Mouse (Mus musculus) midbrain, embryonic 14.5 days (tissue): ENCODE results near the gene Pitpnc1. TPM values are rescaled to one million over a fixed set of nuclear protein-coding genes. Genes with fewer than 3 reads are reported as not detected.

Experiments used
- ATAC-seq: fragments of 200-750 bp; cut with Nextera tagmentation; 2 replicates; pipeline ENCODE4 v1.8.0; 2017; ENCODE audit warnings: moderate number of reproducible peaks, moderate library complexity; ENCODE audit not compliant: low FRiP score, low TSS enrichment
- DNase-seq: peaks from one replicate; pipeline ENCODE4 v3.0.0-alpha.2; 2015
- H3K27ac ChIP-seq: fragments of 300-500 bp; sonication (generic); replicated peaks from 2 replicates; pipeline ENCODE4 v1.5.1; 2014; ENCODE audit warnings: mild to moderate bottlenecking, low read depth, low read length, moderate library complexity
- H3K27me3 ChIP-seq: fragments of 300-500 bp; sonication (generic); 2 replicates; pipeline ENCODE4 v1.6.1; 2014; ENCODE audit warnings: low read length, control low read depth, mixed read lengths; ENCODE audit not compliant: control insufficient read depth, insufficient read depth
- H3K36me3 ChIP-seq: fragments of 300-500 bp; sonication (generic); 2 replicates; pipeline ENCODE4 v1.6.1; 2014; ENCODE audit warnings: low read length, control low read depth; ENCODE audit not compliant: control insufficient read depth, insufficient read depth
- H3K4me1 ChIP-seq: fragments of 300-500 bp; sonication (generic); 2 replicates; pipeline ENCODE4 v1.6.1; 2014; ENCODE audit warnings: mild to moderate bottlenecking, antibody characterized with exemption, low read length, control low read depth; ENCODE audit not compliant: control insufficient read depth, insufficient read depth
- H3K4me2 ChIP-seq: fragments of 300-500 bp; sonication (generic); 2 replicates; pipeline ENCODE4 v1.6.1; 2014; ENCODE audit warnings: mild to moderate bottlenecking, low read length, moderate library complexity
- H3K4me3 ChIP-seq: fragments of 300-500 bp; sonication (generic); replicated peaks from 2 replicates; pipeline ENCODE4 v1.5.1; 2014; ENCODE audit warnings: low read depth, low read length
- H3K9ac ChIP-seq: fragments of 300-500 bp; sonication (generic); replicated peaks from 2 replicates; pipeline ENCODE4 v1.6.1; 2014; ENCODE audit warnings: mild to moderate bottlenecking, low read length, moderate library complexity
- H3K9me3 ChIP-seq: fragments of 300-500 bp; sonication (generic); 2 replicates; pipeline ENCODE4 v1.6.1; 2016; ENCODE audit warnings: low read length, control low read depth, mixed read lengths; ENCODE audit not compliant: control insufficient read depth
- WGBS: fragments of 180-500 bp; shearing (Covaris S2); extraction: QIAGEN DNeasy Blood & Tissue Kit; methylation state at CpG from one replicate; pipeline ENCODE4 v1.1.7; 2014; 5-methylcytosine and 5-hydroxymethylcytosine counted together
- polyA plus RNA-seq: library from polyadenylated mRNA; unstranded; fragments of >200 nt; fragmentation: Nextera tagmentation; extraction: Ambion mirVana; gene quantifications from 2 replicates; pipeline ENCODE4 v1.2.1, GENCODE M21; 2014

Gene Pitpnc1
- polyA plus RNA-seq, 1 experiment from 2014 or later = 42.1 TPM

DNA sequence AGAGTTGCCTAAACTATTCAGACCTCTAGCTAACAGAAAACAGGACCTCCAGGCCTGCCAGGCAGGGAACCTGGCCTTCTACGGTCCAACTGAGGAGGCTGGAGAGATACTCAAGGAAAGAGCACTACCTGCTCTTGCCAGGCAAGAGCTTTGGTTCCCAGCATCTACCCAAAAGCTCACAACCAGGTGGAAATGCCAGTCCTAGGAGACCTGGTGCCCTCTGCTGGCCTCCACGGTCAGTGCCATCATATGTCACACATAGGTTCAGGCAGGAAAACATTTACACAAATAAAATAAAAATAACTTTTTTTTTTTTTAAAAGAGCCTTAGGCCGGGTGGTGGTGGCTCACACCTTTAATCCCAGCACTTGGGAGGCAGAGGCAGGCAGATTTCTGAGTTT is 8.0 kb downstream of the Pitpnc1 start:
- 95% methylated on average over 3 of the region's 3 CpGs for WGBS
- Histone ChIP-seq H3K9ac (no peak overlapping the region), H3K4me3 (no peak overlapping the region), H3K4me2 (no peak overlapping the region), H3K36me3 (no peaks in the 10 kb centered on the region), H3K27me3 (no peaks in the 10 kb centered on the region), H3K9me3 (no peaks in the 10 kb centered on the region), H3K27ac (no peak overlapping the region), H3K4me1 (0 out of 2 replicates have a peak, but pooled peaks cover 6% of the 10 kb centered on the region)
- no peak for ATAC-seq
- no peak for DNase-seq

DNA sequence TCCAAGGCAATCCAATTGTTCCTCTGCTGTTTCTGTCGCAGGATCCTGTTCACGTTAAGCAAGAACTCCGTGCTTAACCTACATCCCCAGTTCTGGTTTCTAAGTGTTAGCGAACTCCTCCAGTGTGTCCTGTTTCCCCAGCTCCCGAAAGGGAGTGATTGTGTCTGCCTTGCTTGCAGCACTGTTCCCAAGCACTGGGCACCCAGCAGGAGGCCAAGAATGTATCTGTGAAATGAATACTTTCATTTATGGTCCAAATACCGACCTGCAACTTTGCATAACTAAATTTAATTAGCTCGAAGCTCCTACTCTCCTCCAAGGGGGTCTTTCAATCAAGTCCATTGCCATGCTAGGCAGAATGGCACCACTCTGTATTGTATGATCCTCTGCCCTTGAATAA is 10.7 kb downstream of the Pitpnc1 start:
- no peak overlapping the region for H3K27ac ChIP-seq
- no peak overlapping the region for H3K4me2 ChIP-seq
- 0 out of 2 replicates have a peak, but pooled peaks cover 3% of the 10 kb centered on the region for H3K4me1 ChIP-seq
- no peaks in the 10 kb centered on the region for H3K27me3 ChIP-seq
- DNase-seq (peak; percentile 19), ATAC-seq (no peak)
- H3K9ac ChIP-seq = no peak overlapping the region
- H3K9me3 ChIP-seq = no peaks in the 10 kb centered on the region
- H3K36me3 ChIP-seq = no peaks in the 10 kb centered on the region
- no peak overlapping the region for H3K4me3 ChIP-seq
- WGBS = 64% methylated on average over 7 of the region's 7 CpGs

DNA sequence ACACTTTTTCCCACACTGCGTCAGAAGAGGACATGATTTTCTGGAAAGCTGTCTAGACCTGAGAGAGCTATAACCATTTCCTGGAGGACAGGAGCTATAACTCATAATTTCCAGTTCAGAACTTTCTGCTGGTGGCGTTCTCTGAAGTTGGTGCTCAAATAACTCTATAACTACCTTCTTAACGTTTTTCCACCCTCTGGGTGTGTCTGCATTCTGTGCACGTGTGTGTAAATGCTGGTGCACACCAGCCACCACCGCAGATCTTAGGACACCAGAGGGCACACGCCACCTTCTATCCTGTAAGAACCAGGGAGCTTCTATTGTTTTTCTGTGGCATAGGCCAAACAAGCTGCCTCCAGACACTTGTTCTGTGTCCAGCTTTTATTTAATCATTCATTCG is 11.5 kb downstream of the Pitpnc1 start:
- Histone ChIP-seq H3K27me3 (no peaks in the 10 kb centered on the region), H3K4me2 (no peak overlapping the region), H3K9me3 (no peaks in the 10 kb centered on the region), H3K27ac (no peak overlapping the region), H3K4me1 (no peaks in the 10 kb centered on the region), H3K4me3 (no peak overlapping the region), H3K36me3 (no peaks in the 10 kb centered on the region), H3K9ac (no peak overlapping the region)
- no peak for ATAC-seq
- no peak for DNase-seq
- 91% methylated on average over 7 of the region's 7 CpGs for WGBS

DNA sequence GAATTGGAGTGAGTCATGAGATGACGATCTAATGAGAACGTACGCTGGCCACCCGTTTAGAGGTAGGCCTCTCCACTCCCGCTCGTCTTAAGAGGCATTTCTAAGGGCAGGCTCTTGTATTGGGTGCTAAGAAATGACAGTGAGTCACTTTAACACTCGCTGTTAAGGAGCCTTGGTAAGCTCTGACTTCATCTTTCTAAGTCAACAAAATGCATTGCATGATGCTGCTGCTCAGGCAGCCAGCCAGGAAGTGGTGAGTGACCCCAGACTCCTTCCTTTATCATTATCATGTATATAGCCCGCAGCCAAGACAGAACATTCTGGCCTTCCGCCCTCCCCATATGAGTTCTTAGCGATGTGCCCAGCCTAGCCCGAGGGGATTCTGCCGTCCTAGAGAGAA is 12.2 kb downstream of the Pitpnc1 start:
- Histone ChIP-seq H3K27ac (no peak overlapping the region), H3K4me3 (no peak overlapping the region), H3K36me3 (0 out of 2 replicates have a peak, but pooled peaks cover 3% of the 10 kb centered on the region), H3K4me1 (no peaks in the 10 kb centered on the region), H3K27me3 (no peaks in the 10 kb centered on the region), H3K9ac (no peak overlapping the region), H3K9me3 (no peaks in the 10 kb centered on the region), H3K4me2 (no peak overlapping the region)
- DNase-seq = no peak
- no peak for ATAC-seq
- WGBS = 88% methylated on average over 12 of the region's 12 CpGs

DNA sequence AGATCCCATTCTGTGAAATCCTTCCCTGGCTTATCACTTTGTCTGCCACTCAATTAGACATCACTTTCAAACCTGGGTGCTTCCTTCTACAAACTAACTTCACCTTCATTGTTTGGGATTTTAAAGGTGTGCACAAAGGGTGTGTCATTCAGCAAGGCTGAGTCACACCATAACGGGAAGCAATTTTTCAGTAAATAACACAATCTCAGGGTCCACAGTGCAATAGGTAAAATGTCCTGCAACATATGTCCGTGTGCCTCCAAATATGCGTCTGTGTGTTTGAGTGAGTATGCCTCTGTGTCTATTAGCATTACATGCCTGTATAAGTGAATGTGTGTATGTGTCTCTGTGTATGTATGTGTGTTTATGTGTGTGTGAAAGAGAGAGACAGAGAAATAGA is 13.2 kb downstream of the Pitpnc1 start:
- Histone ChIP-seq H3K4me3 (no peak overlapping the region), H3K36me3 (0 out of 2 replicates have a peak, but pooled peaks cover 3% of the 10 kb centered on the region), H3K9me3 (no peaks in the 10 kb centered on the region), H3K27me3 (no peaks in the 10 kb centered on the region), H3K4me2 (no peak overlapping the region), H3K9ac (no peak overlapping the region), H3K4me1 (no peaks in the 10 kb centered on the region), H3K27ac (no peak overlapping the region)
- no peak for DNase-seq
- 94% methylated on average over 3 of the region's 3 CpGs for WGBS
- ATAC-seq = no peak

DNA sequence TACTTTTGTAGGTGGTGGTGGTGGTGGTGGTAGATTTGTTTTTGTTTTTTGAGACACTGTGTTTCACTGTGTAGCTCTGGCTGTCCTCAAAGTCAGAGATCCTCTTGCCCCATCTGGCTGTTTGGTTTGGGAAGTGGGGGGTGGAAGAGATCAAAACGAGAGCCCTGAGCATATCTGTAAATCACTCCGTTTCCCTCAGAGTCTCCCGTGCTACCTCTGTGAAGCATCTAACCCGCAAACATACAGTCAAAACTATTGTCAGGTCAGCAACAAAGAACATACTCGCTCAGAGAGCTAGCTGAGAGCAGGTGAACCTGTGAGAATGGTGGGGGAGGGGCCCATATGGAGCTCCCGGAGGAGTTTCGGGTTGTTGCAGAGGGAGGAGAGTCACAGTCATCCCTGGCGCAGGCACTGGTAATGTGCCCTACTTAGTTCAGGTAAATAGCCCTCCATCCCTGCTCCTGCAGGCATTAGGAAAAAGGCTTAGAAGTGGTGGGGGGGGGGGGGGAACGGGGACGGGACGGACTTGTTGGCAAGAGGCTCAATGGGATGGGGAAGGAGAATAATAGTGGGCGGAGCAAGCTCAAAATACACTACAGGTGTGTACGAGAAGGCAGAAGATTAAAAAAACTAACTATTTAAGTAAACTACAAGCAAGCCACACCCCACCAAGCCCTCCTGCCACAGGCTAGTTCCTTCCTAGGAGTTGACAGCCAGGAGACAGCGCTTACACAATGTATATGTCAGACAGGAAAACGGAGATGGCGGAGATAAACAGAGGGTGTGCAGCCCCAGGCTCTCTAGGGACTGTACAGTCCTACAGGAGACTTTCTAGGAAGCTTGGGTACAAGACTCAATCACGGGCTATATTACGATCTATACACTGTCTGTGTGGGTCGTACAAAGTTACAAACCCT is 15.7 kb downstream of the Pitpnc1 start:
- DNase-seq (no peak), ATAC-seq (no peak)
- Histone ChIP-seq H3K36me3 (0 out of 2 replicates have a peak, but pooled peaks cover 3% of the 10 kb centered on the region), H3K4me3 (no peak overlapping the region), H3K4me2 (no peak overlapping the region), H3K9ac (no peak overlapping the region), H3K4me1 (no peaks in the 10 kb centered on the region), H3K27me3 (no peaks in the 10 kb centered on the region), H3K9me3 (no peaks in the 10 kb centered on the region), H3K27ac (no peak overlapping the region)
- 67% methylated on average over 19 of the region's 19 CpGs for WGBS

DNA sequence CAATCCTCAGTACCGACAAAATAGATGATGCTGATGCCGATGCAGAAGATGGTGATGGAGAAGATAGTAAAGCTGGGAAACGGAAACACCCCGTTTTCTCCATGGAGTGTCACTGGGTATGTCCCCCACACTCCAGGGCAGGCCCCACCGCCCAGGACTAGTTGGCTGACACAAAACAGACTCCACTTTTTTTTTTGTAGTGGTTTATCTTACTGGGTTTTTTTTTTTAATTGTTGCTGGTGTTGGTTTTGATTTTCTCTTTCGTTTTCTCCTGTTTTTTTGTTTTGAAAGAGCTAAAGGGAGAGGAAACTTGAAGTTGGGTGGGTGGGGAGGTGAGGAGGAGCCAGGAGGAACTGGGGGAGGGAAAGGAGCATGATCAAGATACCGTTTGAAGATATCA is 18.4 kb downstream of the Pitpnc1 start:
- Histone ChIP-seq H3K4me1 (no peaks in the 10 kb centered on the region), H3K27me3 (no peaks in the 10 kb centered on the region), H3K9ac (no peak overlapping the region), H3K4me3 (no peak overlapping the region), H3K9me3 (no peaks in the 10 kb centered on the region), H3K4me2 (no peak overlapping the region), H3K36me3 (0 out of 2 replicates have a peak, but pooled peaks cover 3% of the 10 kb centered on the region), H3K27ac (no peak overlapping the region)
- 98% methylated on average over 7 of the region's 7 CpGs for WGBS
- no peak for ATAC-seq
- DNase-seq = no peak

DNA sequence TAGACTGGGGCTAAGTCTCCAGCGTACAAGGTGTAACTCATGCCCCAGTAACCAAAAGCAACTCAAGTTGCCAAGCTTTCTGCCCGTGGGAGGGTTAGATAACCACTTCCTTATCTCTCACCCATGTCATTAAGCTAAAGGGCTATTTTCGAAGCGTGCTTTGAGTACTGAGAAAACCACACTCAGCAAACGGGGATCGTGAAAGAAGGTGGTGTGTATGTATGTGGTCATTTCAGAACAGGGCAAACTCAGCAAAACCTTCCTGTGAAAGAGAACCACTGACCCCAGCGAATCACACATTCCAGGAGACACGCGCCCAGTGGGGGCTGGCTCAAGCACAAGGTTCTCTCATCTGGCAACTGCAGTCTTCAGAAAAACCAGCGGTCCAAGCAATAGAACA is 19.4 kb downstream of the Pitpnc1 start:
- Histone ChIP-seq H3K27ac (no peak overlapping the region), H3K27me3 (no peaks in the 10 kb centered on the region), H3K4me2 (no peak overlapping the region), H3K4me1 (no peaks in the 10 kb centered on the region), H3K9ac (no peak overlapping the region), H3K36me3 (0 out of 2 replicates have a peak, but pooled peaks cover 3% of the 10 kb centered on the region), H3K9me3 (no peaks in the 10 kb centered on the region), H3K4me3 (no peak overlapping the region)
- 95% methylated on average over 10 of the region's 10 CpGs for WGBS
- ATAC-seq (no peak), DNase-seq (no peak)

DNA sequence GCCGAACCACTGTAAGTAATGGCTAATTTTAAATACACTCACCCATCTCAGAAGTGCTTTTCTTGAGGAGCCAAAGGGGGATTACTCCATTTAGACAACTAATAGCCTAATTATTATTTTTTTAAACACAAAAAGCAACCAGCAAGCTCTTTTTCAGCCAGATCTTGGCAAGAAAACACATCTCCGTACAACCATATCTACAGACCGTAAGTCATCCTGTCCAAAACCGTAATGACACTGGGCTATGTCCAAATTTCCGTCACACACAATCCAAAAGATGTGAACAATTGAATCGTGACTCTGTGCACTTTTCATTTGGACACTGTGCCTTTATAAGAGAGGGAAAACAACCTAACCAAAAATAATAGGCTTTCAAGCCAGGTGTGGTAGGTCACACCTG is 20.4 kb downstream of the Pitpnc1 start:
- Histone ChIP-seq H3K36me3 (0 out of 2 replicates have a peak, but pooled peaks cover 3% of the 10 kb centered on the region), H3K27me3 (no peaks in the 10 kb centered on the region), H3K4me2 (no peak overlapping the region), H3K27ac (no peak overlapping the region), H3K4me3 (no peak overlapping the region), H3K9ac (no peak overlapping the region), H3K4me1 (no peaks in the 10 kb centered on the region), H3K9me3 (no peaks in the 10 kb centered on the region)
- ATAC-seq = no peak
- no peak for DNase-seq
- WGBS = 92% methylated on average over 6 of the region's 6 CpGs
